Mouse (Mus musculus): Measurements from ENCODE around the gene 1110059E24Rik.
"Not testable (repeated sequence)": the region's sequence is repeated elsewhere in the genome, so short reads cannot be mapped to it uniquely, and the experiment has no call there.

Gene 1110059E24Rik

GRCm38 (mm10) chr19:21626271-21626988 lies 26.3 kb downstream of the 1110059E24Rik start:
- DNase-seq (ENCODE audit: low read depth, low spot score): no peak

- no peak for DNase-seq (ENCODE audit: low read depth, low spot score)
Measured at GRCm38 (mm10) chr19:21624148-21624535, 28.6 kb downstream of the 1110059E24Rik start.

GRCm38 (mm10) chr19:21623410-21624147 lies 29.2 kb downstream of the 1110059E24Rik start:
- DNase-seq (ENCODE audit: low read depth, low spot score): no peak

GRCm38 (mm10) chr19:21615801-21616200 lies 37.0 kb downstream of the 1110059E24Rik start:
- no peak for DNase-seq (ENCODE audit: low read depth, low spot score)

GRCm38 (mm10) chr19:21611725-21612575 lies 40.8 kb downstream of the 1110059E24Rik start:
- no peak for DNase-seq (ENCODE audit: low read depth, low spot score)

GRCm38 (mm10) chr19:21611297-21611696 lies 41.5 kb downstream of the 1110059E24Rik start:
- DNase-seq (ENCODE audit: low read depth, low spot score): no peak

GRCm38 (mm10) chr19:21610240-21610639 lies 42.5 kb downstream of the 1110059E24Rik start:
- no peak for DNase-seq (ENCODE audit: low read depth, low spot score)

GRCm38 (mm10) chr19:21605294-21605693 lies 47.5 kb downstream of the 1110059E24Rik start:
- DNase-seq (ENCODE audit: low read depth, low spot score): no peak

- no peak for DNase-seq (ENCODE audit: low read depth, low spot score)
Measured at GRCm38 (mm10) chr19:21603836-21604235, 48.9 kb downstream of the 1110059E24Rik start.

- DNase-seq (ENCODE audit: low read depth, low spot score): peak; percentile 38
Measured at GRCm38 (mm10) chr19:21601541-21602101, 51.2 kb downstream of the 1110059E24Rik start.

- no peak for DNase-seq (ENCODE audit: low read depth, low spot score)
Measured at GRCm38 (mm10) chr19:21598659-21599352, 54.0 kb downstream of the 1110059E24Rik start.

- DNase-seq (ENCODE audit: low read depth, low spot score): no peak
Measured at GRCm38 (mm10) chr19:21594676-21595075, 58.1 kb downstream of the 1110059E24Rik start.

GRCm38 (mm10) chr19:21592216-21592615 lies 60.6 kb downstream of the 1110059E24Rik start:
- DNase-seq (ENCODE audit: low read depth, low spot score): not testable (repeated sequence)

- DNase-seq (ENCODE audit: low read depth, low spot score): no peak
Measured at GRCm38 (mm10) chr19:21589888-21590287, 62.9 kb downstream of the 1110059E24Rik start.

- no peak for DNase-seq (ENCODE audit: low read depth, low spot score)
Measured at GRCm38 (mm10) chr19:21587593-21587992, 65.2 kb downstream of the 1110059E24Rik start.

GRCm38 (mm10) chr19:21586546-21586945 lies 66.2 kb downstream of the 1110059E24Rik start:
- DNase-seq (ENCODE audit: low read depth, low spot score): no peak

- DNase-seq (ENCODE audit: low read depth, low spot score): no peak
Measured at GRCm38 (mm10) chr19:21585868-21586267, 66.9 kb downstream of the 1110059E24Rik start.

- no peak for DNase-seq (ENCODE audit: low read depth, low spot score)
Measured at GRCm38 (mm10) chr19:21583986-21584385, 68.8 kb downstream of the 1110059E24Rik start.

GRCm38 (mm10) chr19:21583523-21583984 lies 69.2 kb downstream of the 1110059E24Rik start:
- DNase-seq (ENCODE audit: low read depth, low spot score): no peak

- no peak for DNase-seq (ENCODE audit: low read depth, low spot score)
Measured at GRCm38 (mm10) chr19:21581404-21581803, 71.4 kb downstream of the 1110059E24Rik start.

GRCm38 (mm10) chr19:21579896-21580295 lies 72.9 kb downstream of the 1110059E24Rik start:
- no peak for DNase-seq (ENCODE audit: low read depth, low spot score)
